Mouse (Mus musculus) layer of hippocampus, adult 2 months (tissue): ENCODE measurements around the gene Ifnar1. TPM values are rescaled to one million over a fixed set of nuclear protein-coding genes. Genes with fewer than 3 reads are reported as not detected.

Experiments
- DNase-seq, 2 experiments: peaks; one replicate each; pipeline ENCODE4 v3.0.0; 2022; ENCODE audit warnings: low spot score in 2 of 2
- H3K27ac ChIP-seq: fragments of 200-600 bp; 2 replicates; pipeline ENCODE4 v1.8.1; 2022
- H3K4me3 ChIP-seq: fragments of 200-600 bp; 2 replicates; pipeline ENCODE4 v1.8.1; 2022; ENCODE audit warnings: mild to moderate bottlenecking
- CTCF ChIP-seq: fragments of 200-600 bp; conservative IDR thresholded peaks from 2 replicates; pipeline ENCODE4 v1.8.1; 2022; ENCODE audit warnings: antibody characterized with exemption, mild to moderate bottlenecking, moderate library complexity
- total RNA-seq, 2 experiments: library from RNA; stranded (reverse); gene quantifications; 2 replicates each; pipeline ENCODE4 v1.2.3; 2021

Ifnar1 gene
- total RNA-seq, 2 experiments from 2014 or later = 42.2 to 45.9 TPM

DNA sequence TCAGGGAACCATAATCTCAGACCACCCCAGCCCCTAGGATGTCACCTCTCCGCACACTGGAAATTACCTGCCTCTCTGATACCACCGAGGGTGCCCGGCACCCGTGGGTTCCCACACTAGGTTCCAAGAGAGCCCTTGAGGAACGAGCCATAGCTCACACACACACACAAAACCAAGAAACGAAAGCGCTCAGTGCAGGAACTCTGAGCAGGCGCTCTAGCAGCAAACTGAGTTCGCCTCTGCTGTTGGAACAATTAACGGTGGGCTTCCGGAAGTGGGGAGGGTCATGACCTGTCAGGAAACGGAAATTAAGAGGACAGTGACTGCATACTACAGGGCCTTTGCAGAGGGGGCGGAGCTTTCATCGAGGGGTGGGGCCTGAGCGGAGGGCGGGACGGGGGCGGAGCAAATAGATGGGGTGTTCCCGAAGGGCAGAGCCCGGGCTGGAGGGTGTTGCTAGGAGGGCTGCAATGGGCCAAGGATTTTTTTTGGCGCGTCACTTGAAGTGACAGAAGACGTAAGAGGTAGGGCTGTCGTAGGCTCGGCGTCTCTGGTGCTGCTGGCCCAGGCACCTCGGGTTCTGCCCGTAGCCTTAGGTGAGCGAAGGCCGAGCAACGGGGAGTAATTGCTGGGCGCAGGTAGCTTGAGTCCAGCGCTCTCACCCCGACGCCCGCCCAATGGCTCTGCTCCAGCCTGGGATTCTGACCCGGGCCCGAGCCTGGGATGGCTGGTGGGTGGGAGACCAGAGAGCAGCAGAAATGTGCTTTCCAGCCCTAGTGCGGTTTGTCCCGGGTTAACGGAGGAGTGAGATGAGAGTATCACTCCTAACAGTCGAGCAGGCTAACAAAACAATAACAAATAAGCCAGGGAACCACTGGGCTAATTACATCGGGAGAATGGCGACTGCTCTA lies 20.2 kb upstream of the Ifnar1 start:
- no peak for TF ChIP-seq CTCF
- Histone ChIP-seq H3K4me3 (peak overlapping the region; percentile 73), H3K27ac (peak overlapping the region; percentile 85)
- DNase-seq = peak; percentile 81 to 88

- peak overlapping the region; percentile 68 for H3K27ac ChIP-seq
- no peak for TF ChIP-seq CTCF
These were observed 19.4 kb upstream of the Ifnar1 start for GRCm38 (mm10) chr16:91465505-91466240.

GRCm38 (mm10) chr16:91466566-91466965 lies 18.5 kb upstream of the Ifnar1 start:
- no peak for TF ChIP-seq CTCF
- no peak for DNase-seq
- Histone ChIP-seq H3K4me3 (no peak overlapping the region), H3K27ac (peak overlapping the region; percentile 15; the same call in 1 of the 2 replicates)

More at GRCm38 (mm10) chr16:91465505-91466240, 19.4 kb upstream of the Ifnar1 start:
- peak overlapping the region; percentile 73 for H3K4me3 ChIP-seq
- DNase-seq = no peak

DNA sequence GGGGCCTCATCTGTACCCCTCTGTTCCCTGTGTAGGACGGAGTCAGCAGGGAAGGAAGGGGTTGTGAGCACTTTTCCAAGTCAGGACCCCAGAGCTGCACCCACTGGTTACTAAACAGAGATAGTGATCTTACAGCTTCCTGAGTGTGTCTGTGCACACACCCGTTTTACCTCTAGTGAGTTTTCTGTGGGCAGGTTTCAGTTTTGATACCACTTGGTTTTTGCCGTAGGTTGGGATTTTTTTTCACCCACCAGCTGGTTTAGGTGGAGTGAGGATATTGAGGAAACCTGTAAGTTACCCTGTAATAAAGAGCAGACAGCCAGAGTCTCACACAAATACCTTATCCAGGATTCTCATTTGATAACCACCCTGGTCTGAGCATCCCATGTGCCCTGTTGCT lies 14.6 kb upstream of the Ifnar1 start:
- DNase-seq = no peak
- no peak for TF ChIP-seq CTCF
- no peak overlapping the region for H3K4me3 ChIP-seq
- no peak overlapping the region for H3K27ac ChIP-seq

DNA sequence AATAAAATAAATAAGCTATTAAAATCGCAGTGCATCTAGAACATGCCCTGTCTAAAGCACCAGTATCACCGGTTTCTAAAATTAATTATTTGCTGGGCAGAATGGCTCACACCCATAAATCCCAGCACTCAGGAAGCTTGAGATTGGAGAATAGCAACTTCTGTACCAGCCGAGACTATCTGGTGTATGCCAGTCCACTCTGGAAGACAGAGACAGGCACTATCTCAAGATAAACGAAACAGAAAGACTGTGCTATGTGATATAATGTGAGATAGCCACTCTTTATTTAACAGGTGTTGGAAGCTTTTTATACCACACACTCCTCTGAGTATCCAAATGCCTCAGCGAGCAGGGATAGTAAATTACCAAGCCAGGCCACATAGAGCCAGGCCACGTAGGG lies 13.6 kb upstream of the Ifnar1 start:
- Histone ChIP-seq H3K27ac (no peak overlapping the region), H3K4me3 (no peak overlapping the region)
- no peak for DNase-seq
- TF ChIP-seq CTCF = no peak

- no peak for DNase-seq
- Histone ChIP-seq H3K4me3 (no peak overlapping the region), H3K27ac (no peak overlapping the region)
- no peak for TF ChIP-seq CTCF
These were observed 9.3 kb upstream of the Ifnar1 start for GRCm38 (mm10) chr16:91475753-91476152.

- Histone ChIP-seq H3K27ac (no peak overlapping the region), H3K4me3 (no peak overlapping the region)
- DNase-seq = no peak
- no peak for TF ChIP-seq CTCF
These were observed 7.0 kb upstream of the Ifnar1 start for GRCm38 (mm10) chr16:91478067-91478466.

DNA sequence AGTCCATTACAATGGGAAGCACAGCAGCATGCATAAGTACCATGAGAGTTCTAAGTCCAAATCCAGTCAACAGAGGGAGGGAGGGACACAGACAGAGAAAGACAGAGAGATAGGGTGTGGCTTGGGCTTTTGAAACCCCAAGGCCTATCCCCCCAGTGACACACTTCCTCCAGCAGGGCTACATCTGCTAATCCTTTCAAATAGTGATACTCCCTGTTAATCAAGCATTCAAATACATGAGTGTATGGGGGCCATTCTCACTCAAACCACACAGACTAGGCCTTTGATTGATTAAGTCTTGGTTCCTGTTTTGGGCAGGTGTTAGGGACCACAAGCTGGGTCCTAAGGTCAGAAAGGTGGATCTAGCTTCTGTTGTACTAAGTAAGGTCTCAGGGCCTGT lies 4.5 kb upstream of the Ifnar1 start:
- no peak overlapping the region for H3K4me3 ChIP-seq
- no peak for DNase-seq
- H3K27ac ChIP-seq = no peak overlapping the region
- no peak for TF ChIP-seq CTCF

- Histone ChIP-seq H3K4me3 (peak overlapping the region; percentile 86), H3K27ac (peak overlapping the region; percentile 97)
- DNase-seq = no peak
- no peak for TF ChIP-seq CTCF
These were observed 651 bp upstream of the Ifnar1 start for GRCm38 (mm10) chr16:91484387-91484786.

DNA sequence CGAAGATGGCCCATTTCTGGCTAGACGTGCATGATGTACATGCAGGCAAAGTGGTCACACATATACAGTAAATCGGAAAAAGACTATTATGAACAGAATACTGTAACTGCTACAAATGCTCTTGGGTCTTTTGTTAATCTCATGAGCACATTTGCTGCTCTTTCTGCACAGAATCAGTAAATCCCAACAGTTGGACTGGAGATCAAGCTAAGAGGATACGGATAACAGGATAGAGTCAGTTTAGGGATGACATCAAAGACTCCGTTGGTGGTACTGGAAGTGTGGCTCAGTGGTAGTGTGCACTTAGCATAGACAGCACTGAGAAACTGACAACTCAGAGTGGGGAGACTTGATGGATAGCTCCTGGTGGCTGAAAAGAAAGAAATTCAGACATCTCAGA lies 803 bp downstream of the Ifnar1 start:
- DNase-seq = no peak
- H3K4me3 ChIP-seq = peak overlapping the region; percentile 86
- no peak for TF ChIP-seq CTCF
- H3K27ac ChIP-seq = peak overlapping the region; percentile 97

DNA sequence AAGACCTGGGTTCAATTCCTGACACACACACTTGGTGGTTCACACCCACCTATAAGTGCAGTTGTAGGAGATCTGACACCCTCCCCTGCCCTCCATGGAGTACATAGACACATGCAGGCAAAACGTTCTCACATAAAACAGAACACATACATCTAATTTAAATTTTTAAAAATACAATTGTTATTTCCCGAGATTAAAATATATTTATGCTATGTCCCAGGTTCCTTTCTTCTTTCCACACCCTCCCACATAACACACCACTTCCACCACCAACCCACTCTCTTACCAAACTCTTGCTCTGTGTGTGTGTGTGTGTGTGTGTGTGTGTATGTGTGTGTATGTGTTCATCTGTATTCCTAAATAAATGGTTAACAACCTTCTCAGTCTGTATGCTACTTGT lies 3.0 kb downstream of the Ifnar1 start:
- no peak for DNase-seq
- no peak for TF ChIP-seq CTCF

DNA sequence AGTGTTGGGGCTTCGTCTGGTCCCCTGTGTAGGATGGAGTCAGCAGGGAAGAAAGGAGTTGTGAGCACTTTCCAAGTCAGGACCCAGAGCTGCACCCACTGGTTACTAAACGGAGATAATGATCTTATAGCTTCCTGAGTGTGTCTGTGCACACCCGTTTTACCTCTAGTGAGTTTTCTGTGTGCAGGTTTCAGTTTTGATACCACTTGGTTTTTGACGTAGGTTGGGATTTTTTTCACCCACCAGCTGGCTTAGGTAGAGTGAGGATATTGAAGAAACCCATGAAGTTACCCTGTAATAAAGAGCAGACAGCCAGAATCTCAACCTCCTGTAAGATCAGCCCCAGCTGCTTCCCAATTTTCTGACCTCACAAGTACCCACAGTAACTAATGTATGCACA lies 5.9 kb downstream of the Ifnar1 start:
- DNase-seq = no peak
- Histone ChIP-seq H3K27ac (no peak overlapping the region), H3K4me3 (no peak overlapping the region)
- TF ChIP-seq CTCF = no peak

More for the DNA sequence above, 3.0 kb downstream of the Ifnar1 start:
- no peak overlapping the region for H3K27ac ChIP-seq
- H3K4me3 ChIP-seq = no peak overlapping the region

DNA sequence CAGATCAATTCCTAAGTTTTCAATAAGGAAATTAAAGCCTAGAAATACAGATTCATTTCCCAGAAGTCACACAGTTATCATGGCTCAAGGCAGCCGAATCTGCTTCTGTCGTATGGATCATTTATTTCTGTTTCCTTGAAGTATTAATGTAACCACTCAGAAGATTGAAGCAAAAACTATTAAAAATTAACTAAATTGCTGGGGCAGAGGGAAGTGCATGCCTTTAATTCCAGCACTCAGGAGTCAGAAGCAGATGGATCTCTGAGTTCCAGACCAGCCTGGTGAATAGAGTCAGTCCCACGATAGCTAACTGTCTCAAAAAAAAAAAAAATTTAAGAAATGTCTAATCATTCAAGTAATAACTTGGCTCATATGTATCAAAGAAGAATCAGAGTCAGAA lies 6.4 kb downstream of the Ifnar1 start:
- no peak for DNase-seq
- Histone ChIP-seq H3K27ac (no peak overlapping the region), H3K4me3 (no peak overlapping the region)
- no peak for TF ChIP-seq CTCF
